Mouse (Mus musculus): ENCODE data around the gene Eva1b. TPM values are rescaled to one million over a fixed set of nuclear protein-coding genes. Genes with fewer than 3 reads are reported as not detected.

The Eva1b gene
- polyA plus RNA-seq, 1 experiment from 2014 or later, result 60.0 TPM

DNA sequence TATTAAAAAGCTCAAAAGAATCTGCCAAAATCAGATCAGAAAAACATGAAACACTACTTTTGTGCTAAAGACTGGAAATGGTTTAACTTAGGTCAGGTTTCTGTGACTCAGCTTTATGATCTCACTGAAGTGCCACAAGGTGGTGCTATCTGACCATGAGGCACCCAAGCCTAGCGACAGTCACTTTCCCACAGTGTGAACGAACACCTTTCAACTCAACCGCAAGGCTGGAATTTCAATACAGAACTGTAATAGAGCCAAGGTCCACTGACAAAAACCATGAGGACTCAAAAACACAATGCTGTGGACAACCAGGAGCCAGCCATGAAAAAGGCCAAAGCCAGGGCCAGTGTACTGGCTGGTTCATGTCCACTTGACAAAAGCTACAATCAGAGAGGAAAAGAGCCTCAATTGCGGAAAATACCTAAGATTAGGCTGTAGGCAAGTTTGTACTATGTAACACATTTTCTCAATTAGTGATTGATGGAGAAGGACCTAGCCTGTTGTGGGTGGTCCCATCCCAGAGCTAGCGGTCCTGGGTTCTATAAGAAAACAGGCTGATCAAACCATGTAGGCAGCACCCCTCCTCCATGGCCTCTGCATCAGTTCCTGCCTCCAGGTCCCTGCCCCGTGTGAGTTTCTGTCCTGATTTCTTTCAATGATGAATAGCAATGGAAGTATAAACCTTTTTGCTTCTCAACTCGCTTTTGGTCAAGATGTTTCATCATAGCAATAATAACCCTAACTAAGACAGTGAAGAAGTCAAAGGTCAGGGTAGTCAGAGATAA lies 33.8 kb downstream of the Eva1b start:
- no peaks in the 10 kb centered on the region for H3K4me1 ChIP-seq
- no peak overlapping the region for H3K9ac ChIP-seq
- ATAC-seq (ENCODE audit: insufficient read depth, low FRiP score, low read depth), result no peak
- WGBS, result 51% methylated on average over 7 of the region's 7 CpGs
- H3K4me3 ChIP-seq (replicated peaks), result no peak overlapping the region
- no peaks in the 10 kb centered on the region for H3K27me3 ChIP-seq (replicated peaks)
- no peaks in the 10 kb centered on the region for H3K9me3 ChIP-seq
- no peak overlapping the region for H3K4me2 ChIP-seq
- no peak overlapping the region for H3K27ac ChIP-seq
- H3K36me3 ChIP-seq, result peaks cover 24% of the 10 kb centered on the region

DNA sequence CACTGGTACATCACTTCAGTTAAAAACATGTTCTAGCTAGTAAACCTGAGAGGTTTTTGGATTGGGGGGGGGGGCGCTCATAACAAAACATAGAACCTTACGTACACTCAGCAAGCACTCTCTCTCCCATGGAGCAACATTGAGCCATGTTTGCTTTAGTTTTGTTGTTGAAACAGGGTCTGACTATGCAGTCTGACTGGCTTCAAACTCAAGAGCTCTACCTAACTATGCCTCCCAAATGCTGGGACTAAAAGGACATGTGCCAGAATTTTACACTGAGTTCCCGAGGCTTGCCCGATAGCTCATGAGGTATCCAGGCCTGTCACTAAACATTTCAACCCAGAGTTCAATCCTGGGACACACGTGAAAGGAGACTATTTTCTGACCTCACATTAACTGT lies 35.5 kb downstream of the Eva1b start:
- Histone ChIP-seq H3K36me3 (peaks cover 12% of the 10 kb centered on the region), H3K9me3 (no peaks in the 10 kb centered on the region), H3K4me2 (no peak overlapping the region), H3K27me3 (replicated peaks) (no peaks in the 10 kb centered on the region), H3K4me1 (no peaks in the 10 kb centered on the region), H3K4me3 (replicated peaks) (no peak overlapping the region), H3K27ac (no peak overlapping the region), H3K9ac (no peak overlapping the region)
- no peak for ATAC-seq (ENCODE audit: insufficient read depth, low FRiP score, low read depth)
- WGBS, result 80% methylated on average over 5 of the region's 5 CpGs

DNA sequence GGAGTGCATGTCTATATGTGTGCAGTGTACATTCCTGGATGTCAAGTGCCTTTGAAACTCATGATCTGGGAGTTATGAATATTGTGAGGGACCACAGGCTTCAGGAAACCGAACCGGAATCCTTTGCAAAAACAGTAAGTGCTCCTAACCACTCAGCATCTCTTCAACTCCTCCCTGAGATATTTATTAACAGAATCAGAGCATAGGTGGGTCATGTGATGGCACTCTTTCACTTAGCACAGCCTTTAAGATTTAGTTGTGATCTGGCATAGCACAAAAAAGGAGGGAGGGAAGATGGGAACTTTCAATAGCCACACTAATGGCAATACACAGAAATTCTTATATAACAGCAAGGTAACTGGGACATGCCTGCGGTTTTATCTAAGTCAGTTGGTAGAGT lies 39.6 kb downstream of the Eva1b start:
- H3K4me1 ChIP-seq, result no peaks in the 10 kb centered on the region
- ATAC-seq (ENCODE audit: insufficient read depth, low FRiP score, low read depth), result no peak
- H3K9ac ChIP-seq, result no peak overlapping the region
- no peak overlapping the region for H3K4me3 ChIP-seq (replicated peaks)
- H3K36me3 ChIP-seq, result peaks cover 18% of the 10 kb centered on the region
- no peaks in the 10 kb centered on the region for H3K27me3 ChIP-seq (replicated peaks)
- no peaks in the 10 kb centered on the region for H3K9me3 ChIP-seq
- 86% methylated on average over 3 of the region's 3 CpGs for WGBS
- H3K27ac ChIP-seq, result no peak overlapping the region
- H3K4me2 ChIP-seq, result no peak overlapping the region

DNA sequence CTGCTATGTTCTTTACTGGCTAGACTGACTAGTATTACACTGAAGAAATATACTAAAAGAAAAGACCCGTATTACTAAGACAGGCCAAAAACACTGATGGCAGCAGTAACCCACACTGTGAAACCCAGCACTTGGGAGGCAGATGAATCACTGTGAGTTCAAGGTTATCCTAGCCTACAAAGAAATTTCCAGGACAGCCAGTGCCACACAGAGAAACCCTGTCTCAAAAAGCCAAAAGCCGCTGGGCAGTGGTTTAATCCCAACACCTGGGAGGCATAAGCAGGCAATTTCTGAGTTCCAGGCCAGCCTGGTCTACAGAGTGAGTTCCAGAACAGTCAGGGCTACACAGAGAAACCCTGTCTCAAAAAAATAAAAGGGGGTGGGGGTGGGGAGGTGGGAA lies 43.1 kb downstream of the Eva1b start:
- Histone ChIP-seq H3K27me3 (replicated peaks) (no peaks in the 10 kb centered on the region), H3K27ac (no peak overlapping the region), H3K36me3 (peaks cover 25% of the 10 kb centered on the region; the same call in 1 of the 2 replicates), H3K9ac (no peak overlapping the region), H3K9me3 (no peaks in the 10 kb centered on the region), H3K4me3 (replicated peaks) (no peak overlapping the region), H3K4me2 (no peak overlapping the region), H3K4me1 (no peaks in the 10 kb centered on the region)
- 88% methylated on average over 2 of the region's 2 CpGs for WGBS
- no peak for ATAC-seq (ENCODE audit: insufficient read depth, low FRiP score, low read depth)

DNA sequence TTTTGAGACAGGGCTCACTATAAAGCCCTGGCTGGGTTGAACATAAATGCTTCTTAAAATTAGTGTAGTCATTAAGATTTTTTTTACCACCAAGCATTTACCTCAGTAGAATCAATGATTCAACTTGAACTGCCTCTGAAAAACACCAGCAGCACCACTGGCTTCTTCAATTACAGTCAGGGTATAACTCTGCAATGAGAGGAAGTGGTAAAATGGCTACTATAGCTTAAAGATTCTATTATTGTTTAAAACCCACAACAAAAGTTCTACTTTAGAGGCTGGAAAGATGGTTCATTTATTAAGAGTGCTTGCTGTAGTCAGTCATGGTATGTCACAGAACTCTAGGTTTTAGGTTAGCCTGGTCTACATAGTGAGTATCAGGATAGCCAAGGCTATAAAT lies 46.7 kb downstream of the Eva1b start:
- Histone ChIP-seq H3K36me3 (peaks cover 24% of the 10 kb centered on the region; the same call in 1 of the 2 replicates), H3K27me3 (replicated peaks) (no peaks in the 10 kb centered on the region), H3K4me1 (peaks cover 2% of the 10 kb centered on the region; the same call in 1 of the 2 replicates), H3K9ac (no peak overlapping the region), H3K9me3 (no peaks in the 10 kb centered on the region), H3K4me2 (no peak overlapping the region), H3K4me3 (replicated peaks) (no peak overlapping the region), H3K27ac (no peak overlapping the region)
- ATAC-seq (ENCODE audit: insufficient read depth, low FRiP score, low read depth), result no peak

DNA sequence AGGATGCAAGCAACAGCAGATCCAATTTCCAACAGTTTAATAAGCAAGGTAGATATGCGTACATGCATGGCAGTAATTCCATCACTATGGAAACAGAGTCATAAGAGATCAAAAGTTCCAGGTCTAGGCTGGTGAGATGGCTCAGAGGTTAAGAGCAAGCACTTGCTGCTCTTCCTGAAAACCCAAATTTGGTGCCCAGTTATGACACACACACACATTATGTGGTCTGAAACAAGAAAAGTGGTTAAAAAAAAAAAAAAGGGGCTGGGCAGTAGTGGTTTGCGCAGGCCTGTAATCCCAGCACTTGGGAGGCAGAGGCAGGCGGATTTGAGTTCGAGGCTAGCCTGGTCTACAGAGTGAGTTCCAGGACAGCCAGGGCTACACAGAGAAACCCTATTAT lies 47.4 kb downstream of the Eva1b start:
- Histone ChIP-seq H3K27me3 (replicated peaks) (no peaks in the 10 kb centered on the region), H3K36me3 (peaks cover 23% of the 10 kb centered on the region; the same call in 1 of the 2 replicates), H3K4me3 (replicated peaks) (no peak overlapping the region), H3K9me3 (no peaks in the 10 kb centered on the region), H3K9ac (no peak overlapping the region), H3K4me1 (peaks cover 8% of the 10 kb centered on the region), H3K4me2 (no peak overlapping the region), H3K27ac (no peak overlapping the region)
- ATAC-seq (ENCODE audit: insufficient read depth, low FRiP score, low read depth), result no peak
- WGBS, result 98% methylated on average over 4 of the region's 4 CpGs

DNA sequence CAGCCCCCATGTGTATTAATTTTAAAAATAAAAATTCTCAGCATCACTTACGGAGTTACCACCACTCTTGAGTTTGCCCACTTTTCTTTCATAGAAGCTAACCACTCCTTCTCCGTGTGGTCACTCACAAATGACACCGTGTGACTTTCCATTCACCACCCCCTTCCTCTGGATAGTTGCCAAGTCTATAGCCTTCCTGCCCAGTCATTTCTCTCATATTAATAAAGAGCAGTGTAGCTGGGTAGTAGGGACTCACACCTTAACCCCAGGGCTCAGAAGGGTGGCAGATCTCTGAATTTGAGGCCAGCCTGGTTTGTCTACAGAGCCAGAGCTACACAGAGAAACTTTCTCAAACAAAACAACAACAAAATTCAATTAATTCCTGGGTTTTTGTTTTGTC lies 49.9 kb downstream of the Eva1b start:
- no peaks in the 10 kb centered on the region for H3K9me3 ChIP-seq
- H3K36me3 ChIP-seq, result peaks cover 15% of the 10 kb centered on the region; the same call in 1 of the 2 replicates
- 56% methylated on average over 3 of the region's 3 CpGs for WGBS
- no peak for ATAC-seq (ENCODE audit: insufficient read depth, low FRiP score, low read depth)
- H3K27me3 ChIP-seq (replicated peaks), result no peaks in the 10 kb centered on the region
- no peak overlapping the region for H3K4me3 ChIP-seq (replicated peaks)
- no peak overlapping the region for H3K4me2 ChIP-seq
- H3K9ac ChIP-seq, result no peak overlapping the region
- H3K4me1 ChIP-seq, result peaks cover 18% of the 10 kb centered on the region
- H3K27ac ChIP-seq, result no peak overlapping the region

Other genes with a start within 250 kb of the Eva1b start
- gene Csf3r, start 123.2 kb upstream of the Eva1b start, polyA plus RNA-seq (2015; fragmentation: Nextera tagmentation; extraction: Ambion mirVana), result 1.8 and 1.9 TPM in 2 replicates
- gene Mrps15, start 100.8 kb upstream of the Eva1b start, polyA plus RNA-seq (2015; fragmentation: Nextera tagmentation; extraction: Ambion mirVana), result 141 and 151 TPM in 2 replicates
- 13.5 and 13.9 TPM in 2 replicates for gene Oscp1, start 89.2 kb upstream of the Eva1b start, polyA plus RNA-seq (2015; fragmentation: Nextera tagmentation; extraction: Ambion mirVana)
- gene Lsm10, start 51.1 kb upstream of the Eva1b start, polyA plus RNA-seq (2015; fragmentation: Nextera tagmentation; extraction: Ambion mirVana), result 46.7 and 48.0 TPM in 2 replicates
- gene Stk40, start 43.8 kb upstream of the Eva1b start, polyA plus RNA-seq (2015; fragmentation: Nextera tagmentation; extraction: Ambion mirVana), result 28.6 and 29.1 TPM in 2 replicates
- gene Sh3d21, start 15.7 kb downstream of the Eva1b start, polyA plus RNA-seq (2015; fragmentation: Nextera tagmentation; extraction: Ambion mirVana), result 7.4 and 10.3 TPM in 2 replicates
- gene Thrap3, start 55.0 kb downstream of the Eva1b start, polyA plus RNA-seq (2015; fragmentation: Nextera tagmentation; extraction: Ambion mirVana), result 182 and 203 TPM in 2 replicates
- gene Map7d1, start 108.6 kb downstream of the Eva1b start, polyA plus RNA-seq (2015; fragmentation: Nextera tagmentation; extraction: Ambion mirVana), result 34.1 and 36.9 TPM in 2 replicates
- gene Trappc3, start 114.6 kb downstream of the Eva1b start, polyA plus RNA-seq (2015; fragmentation: Nextera tagmentation; extraction: Ambion mirVana), result 91.7 and 97.1 TPM in 2 replicates
- gene Col8a2, start 139.0 kb downstream of the Eva1b start, polyA plus RNA-seq (2015; fragmentation: Nextera tagmentation; extraction: Ambion mirVana), result 13.4 and 14.2 TPM in 2 replicates
- gene Adprhl2, start 174.0 kb downstream of the Eva1b start, polyA plus RNA-seq (2015; fragmentation: Nextera tagmentation; extraction: Ambion mirVana), result 61.2 and 61.9 TPM in 2 replicates
- gene Tekt2, start 177.9 kb downstream of the Eva1b start, polyA plus RNA-seq (2015; fragmentation: Nextera tagmentation; extraction: Ambion mirVana), result 7.8 and 8.6 TPM in 2 replicates